Comparison of ENCODE assay signal across 18 mouse cellular contexts in genomic region chr3:138739150-138739700, GRCm38 (mm10).
"Had no signal": no experiment of that assay in that cellular context is flagged by ENCODE, and none has a peak within 500 bp of the region (broad histone marks: within the 10 kb centered on the region; RNA-seq: fewer than 3 reads in every experiment).

No protein-coding gene starts in this region.

- H3K27ac ChIP-seq: limb, embryonic 12.5 days; limb, embryonic 15.5 days; liver, embryonic 14.5 days; lung, embryonic 15.5 days; midbrain, embryonic 12.5 days; midbrain, embryonic 15.5 days; neural tube, embryonic 12.5 days; neural tube, embryonic 15.5 days had no signal

- H3K27me3 ChIP-seq: limb, embryonic 15.5 days; midbrain, embryonic 15.5 days; neural tube, embryonic 15.5 days had no signal

- H3K36me3 ChIP-seq: limb, embryonic 12.5 days; limb, embryonic 15.5 days; lung, embryonic 15.5 days; midbrain, embryonic 12.5 days; midbrain, embryonic 15.5 days; neural tube, embryonic 12.5 days; neural tube, embryonic 15.5 days had no signal

- H3K4me3 ChIP-seq: limb, embryonic 12.5 days; limb, embryonic 15.5 days; lung, embryonic 15.5 days; midbrain, embryonic 12.5 days; midbrain, embryonic 15.5 days; neural tube, embryonic 12.5 days; neural tube, embryonic 15.5 days had no signal

- DNase-seq: kidney, adult 8-10 months; kidney, postnatal 25 days; left cerebral cortex, postnatal 4 days; liver, postnatal 0 days; lung, postnatal 14 days; lung, postnatal 4 days; retina, postnatal 1 day; right cerebral cortex, postnatal 25 days; thymus, adult 2 months; thymus, postnatal 25 days had no signal
